Mouse (Mus musculus): ENCODE data around the gene Epb42. TPM values are rescaled to one million over a fixed set of nuclear protein-coding genes. Genes with fewer than 3 reads are reported as not detected.
"Not testable (repeated sequence)": the region's sequence is repeated elsewhere in the genome, so short reads cannot be mapped to it uniquely, and the experiment has no call there.

Gene Epb42
- total and polyA plus RNA-seq, 2 experiments, result 0.10 TPM; not detected in 1

DNA sequence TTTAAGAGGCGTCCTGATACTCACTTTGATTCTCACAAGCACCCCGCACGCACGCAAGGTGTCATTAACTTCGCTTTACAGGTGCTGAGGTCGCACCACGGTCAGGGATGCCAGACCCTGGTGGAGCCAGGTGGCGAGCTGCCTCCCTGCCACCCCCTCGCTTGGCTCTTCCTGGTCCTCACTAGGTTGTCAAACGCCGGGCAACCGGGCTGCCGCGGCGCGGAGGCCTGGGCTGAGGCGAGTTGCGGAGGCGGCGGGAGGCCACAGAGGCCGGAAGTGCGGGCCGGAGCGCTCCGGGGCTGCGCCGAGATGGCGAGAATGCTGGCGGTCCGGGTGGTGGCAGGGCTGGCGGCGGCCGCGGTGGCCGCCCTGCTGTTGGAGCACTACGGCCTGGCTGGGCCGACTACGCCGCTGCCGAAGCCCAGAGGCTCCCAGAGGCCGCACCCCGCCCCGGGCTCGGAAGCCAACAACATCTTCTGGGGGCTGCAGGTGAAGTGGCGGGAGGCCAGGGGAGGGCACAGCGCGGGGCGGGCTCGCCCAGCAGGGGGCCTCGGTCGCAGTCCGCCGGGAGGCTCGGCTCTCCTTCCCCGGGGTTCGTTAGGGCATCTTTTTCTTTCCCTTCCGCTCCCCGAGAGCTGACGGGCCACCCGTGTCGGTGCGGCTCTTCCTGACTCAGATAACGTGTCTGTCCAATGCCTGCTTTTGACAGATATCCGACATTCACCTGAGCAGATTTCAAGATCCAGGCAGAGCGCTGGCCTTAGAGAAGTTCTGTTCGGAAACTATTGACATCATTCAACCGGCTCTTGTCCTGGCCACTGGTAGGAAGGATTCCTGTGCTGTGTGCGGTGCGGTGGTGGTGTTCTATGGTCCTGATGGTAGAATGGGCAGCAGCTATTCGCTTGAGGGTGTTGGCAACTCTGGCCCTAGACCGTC is 59.6 kb downstream of the Epb42 start, which contains the start of gene Tmem62:
TSS of gene Tmem62 (plus strand) at position 28 of the 936 bp plus-strand sequence.
- Histone ChIP-seq H3K27me3 (ENCODE audit: control insufficient read depth, insufficient read depth, low read length) (no peaks in the 10 kb centered on the region), H3K36me3 (ENCODE audit: control insufficient read depth, insufficient read depth, low read length) (peaks cover 8% of the 10 kb centered on the region), H3K9ac (ENCODE audit: low read depth, low read length) (peak within 1 kb of the TSS; percentile 79), H3K79me2 (ENCODE audit: control insufficient read depth, insufficient read depth, low read length) (no peaks in the 10 kb centered on the region), H3K4me3 (ENCODE audit: insufficient read depth, low read depth, low read length) (peak within 1 kb of the TSS; percentile 71), H3K27ac (replicated peaks; ENCODE audit: insufficient read depth, low read depth, low read length) (peak within 1 kb of the TSS; percentile 64), H3K4me1 (ENCODE audit: control insufficient read depth, insufficient read depth, low read length) (peaks cover 3% of the 10 kb centered on the region)
- peak; percentile 62 for DNase-seq (ENCODE audit: extremely low read depth, low read depth, low spot score)
- TF ChIP-seq POLR2A (IDR thresholded peaks at IDR 0.05; ENCODE audit: extremely low read depth, insufficient read depth, low read length), result 0 out of 2 replicates have a peak, but pooled peaks have one; percentile 2
- TF ChIP-seq CTCF (IDR thresholded peaks at IDR 0.05; ENCODE audit: low read depth, low read length), result peak; percentile 48
- 2% methylated on average over 71 of the region's 71 CpGs for WGBS

DNA sequence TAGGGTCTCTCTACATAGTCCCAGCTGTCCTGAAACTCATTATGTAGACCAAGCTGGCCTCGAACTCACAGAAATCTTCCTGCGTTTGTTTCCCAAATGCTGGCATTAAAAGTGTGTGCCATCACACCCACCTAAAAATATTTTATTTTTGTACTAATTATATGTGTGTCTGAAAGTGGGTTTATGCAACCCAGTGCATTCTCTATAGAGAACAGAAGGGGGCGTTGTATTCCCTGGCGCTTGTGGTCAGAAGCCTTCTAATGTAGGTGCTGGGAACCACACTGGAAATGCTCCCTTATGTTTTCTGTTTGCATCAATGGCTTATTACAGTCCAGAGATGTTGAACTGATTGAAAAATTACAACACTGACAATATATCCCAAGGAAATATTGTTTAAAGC is 60.6 kb downstream of the Epb42 start:
- Histone ChIP-seq H3K36me3 (ENCODE audit: control insufficient read depth, insufficient read depth, low read length) (peaks cover 7% of the 10 kb centered on the region), H3K4me3 (ENCODE audit: insufficient read depth, low read depth, low read length) (no peak overlapping the region), H3K79me2 (ENCODE audit: control insufficient read depth, insufficient read depth, low read length) (no peaks in the 10 kb centered on the region), H3K4me1 (ENCODE audit: control insufficient read depth, insufficient read depth, low read length) (peaks cover 3% of the 10 kb centered on the region), H3K27ac (replicated peaks; ENCODE audit: insufficient read depth, low read depth, low read length) (no peak overlapping the region), H3K9ac (ENCODE audit: low read depth, low read length) (no peak overlapping the region), H3K27me3 (ENCODE audit: control insufficient read depth, insufficient read depth, low read length) (no peaks in the 10 kb centered on the region)
- TF ChIP-seq POLR2A (IDR thresholded peaks at IDR 0.05; ENCODE audit: extremely low read depth, insufficient read depth, low read length) (no peak), CTCF (IDR thresholded peaks at IDR 0.05; ENCODE audit: low read depth, low read length) (no peak)
- DNase-seq (ENCODE audit: extremely low read depth, low read depth, low spot score), result no peak
- WGBS, result 66% methylated on average over 4 of the region's 4 CpGs

GRCm38 (mm10) chr2:120972964-120973363 is 63.9 kb downstream of the Epb42 start:
- no peak for DNase-seq (ENCODE audit: extremely low read depth, low read depth, low spot score)
- Histone ChIP-seq H3K4me1 (ENCODE audit: control insufficient read depth, insufficient read depth, low read length) (peaks cover 3% of the 10 kb centered on the region), H3K27me3 (ENCODE audit: control insufficient read depth, insufficient read depth, low read length) (no peaks in the 10 kb centered on the region), H3K79me2 (ENCODE audit: control insufficient read depth, insufficient read depth, low read length) (peaks cover 5% of the 10 kb centered on the region; the same call in 1 of the 2 replicates), H3K4me3 (ENCODE audit: insufficient read depth, low read depth, low read length) (no peak overlapping the region), H3K9ac (ENCODE audit: low read depth, low read length) (no peak overlapping the region), H3K36me3 (ENCODE audit: control insufficient read depth, insufficient read depth, low read length) (no peaks in the 10 kb centered on the region), H3K27ac (replicated peaks; ENCODE audit: insufficient read depth, low read depth, low read length) (no peak overlapping the region)
- TF ChIP-seq POLR2A (IDR thresholded peaks at IDR 0.05; ENCODE audit: extremely low read depth, insufficient read depth, low read length), result no peak
- no peak for TF ChIP-seq CTCF (IDR thresholded peaks at IDR 0.05; ENCODE audit: low read depth, low read length)
- 20% methylated on average over 5 of the region's 5 CpGs for WGBS

- H3K36me3 ChIP-seq (ENCODE audit: control insufficient read depth, insufficient read depth, low read length); H3K4me3 ChIP-seq (ENCODE audit: insufficient read depth, low read depth, low read length); DNase-seq (ENCODE audit: extremely low read depth, low read depth, low spot score); H3K27ac ChIP-seq (replicated peaks; ENCODE audit: insufficient read depth, low read depth, low read length); H3K9ac ChIP-seq (ENCODE audit: low read depth, low read length); H3K79me2 ChIP-seq (ENCODE audit: control insufficient read depth, insufficient read depth, low read length); H3K4me1 ChIP-seq (ENCODE audit: control insufficient read depth, insufficient read depth, low read length); H3K27me3 ChIP-seq (ENCODE audit: control insufficient read depth, insufficient read depth, low read length): not testable (repeated sequence)
- WGBS, result 94% methylated on average over 8 of the region's 8 CpGs
Observed at GRCm38 (mm10) chr2:120972257-120972656, 64.6 kb downstream of the Epb42 start.

GRCm38 (mm10) chr2:120971766-120972165 is 65.1 kb downstream of the Epb42 start:
- Histone ChIP-seq H3K36me3 (ENCODE audit: control insufficient read depth, insufficient read depth, low read length) (peaks cover 1% of the 10 kb centered on the region; the same call in 1 of the 2 replicates), H3K4me1 (ENCODE audit: control insufficient read depth, insufficient read depth, low read length) (no peaks in the 10 kb centered on the region; the same call in none of the 2 replicates), H3K4me3 (ENCODE audit: insufficient read depth, low read depth, low read length) (no peak overlapping the region), H3K27me3 (ENCODE audit: control insufficient read depth, insufficient read depth, low read length) (no peaks in the 10 kb centered on the region), H3K9ac (ENCODE audit: low read depth, low read length) (no peak overlapping the region), H3K27ac (replicated peaks; ENCODE audit: insufficient read depth, low read depth, low read length) (no peak overlapping the region), H3K79me2 (ENCODE audit: control insufficient read depth, insufficient read depth, low read length) (peaks cover 9% of the 10 kb centered on the region; the same call in 1 of the 2 replicates)
- DNase-seq (ENCODE audit: extremely low read depth, low read depth, low spot score), result no peak
- no peak for TF ChIP-seq POLR2A (IDR thresholded peaks at IDR 0.05; ENCODE audit: extremely low read depth, insufficient read depth, low read length)
- WGBS, result 95% methylated on average over 4 of the region's 4 CpGs

Data from liver, adult 2 months (tissue).